ENCODE assay signal across 8 mouse cellular contexts in the genomic region with DNA sequence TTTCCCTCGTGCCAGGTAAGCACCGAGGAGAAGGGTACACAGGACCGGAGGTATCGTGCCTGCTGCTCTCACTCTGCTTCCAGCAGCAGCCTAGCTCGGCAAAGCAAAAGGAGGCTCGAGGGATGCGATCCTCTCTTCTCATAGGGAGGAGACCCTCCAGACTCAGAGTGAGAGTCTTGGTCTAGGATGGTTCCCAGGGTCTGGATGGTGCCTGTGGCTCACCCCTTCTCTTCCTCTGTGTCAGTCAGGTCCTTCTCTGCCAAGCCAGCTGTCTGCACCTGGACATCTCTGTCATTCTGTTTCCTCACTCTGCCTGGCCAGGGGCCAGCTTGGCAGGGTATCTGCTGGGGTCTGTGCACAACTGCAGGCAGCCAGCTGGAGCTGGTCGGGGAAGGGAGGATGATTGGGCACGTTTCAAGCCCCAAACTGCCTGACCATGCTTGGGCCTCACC.
DNase-seq lines count a peak whose midpoint lies in the region; ATAC-seq and TF ChIP-seq lines count a peak whose summit lies in the region.

No protein-coding gene starts in this region.

- no peak for TF ChIP-seq POLR2A in thymus, adult 2 months (IDR thresholded peaks at IDR 0.05; ENCODE audit: control insufficient read depth, extremely low read depth, insufficient read depth, low read length, poor library complexity)

- no peaks in the 10 kb centered on the region for H3K27me3 ChIP-seq in forebrain, embryonic 14.5 days (replicated peaks; ENCODE audit: control insufficient read depth, insufficient read depth, low read length)
- H3K27me3 ChIP-seq in thymus, adult 2 months (ENCODE audit: control insufficient read depth, insufficient read depth, low read length), result no peaks in the 10 kb centered on the region

- DNase-seq in left cerebral cortex, postnatal 10 days (ENCODE audit: extremely low spot score in 1 of 2, low spot score in 2 of 2), result peak; percentile 28 to 42
- DNase-seq in left cerebral cortex, adult 8-10 months (ENCODE audit: low spot score in 2 of 2), result no peak
- DNase-seq in forebrain, embryonic 14.5 days (ENCODE audit: low spot score), result peak; percentile 70
- peak; percentile 30 to 56 for DNase-seq in heart, postnatal 36 days
- peak; percentile 17 for DNase-seq in lung, postnatal 25 days (ENCODE audit: low spot score)
- DNase-seq in thymus, adult 2 months, result no peak
- no peak for DNase-seq in layer of hippocampus, adult 2 months (ENCODE audit: low spot score in 2 of 2)
- DNase-seq in adrenal gland, postnatal 10 days, result no peak

- H3K36me3 ChIP-seq in forebrain, embryonic 14.5 days (ENCODE audit: control insufficient read depth, insufficient read depth, low read length), result no peaks in the 10 kb centered on the region
- H3K36me3 ChIP-seq in thymus, adult 2 months (ENCODE audit: control insufficient read depth, insufficient read depth, low read length), result no peaks in the 10 kb centered on the region

- no peak overlapping the region for H3K4me3 ChIP-seq in forebrain, embryonic 14.5 days (ENCODE audit: low read depth, low read length)
- no peak overlapping the region for H3K4me3 ChIP-seq in thymus, adult 2 months (ENCODE audit: control insufficient read depth, insufficient read depth, low read length)
- no peak overlapping the region for H3K4me3 ChIP-seq in layer of hippocampus, adult 2 months

- 56% methylated on average over 9 of the region's 9 CpGs for WGBS in forebrain, embryonic 14.5 days
- 31% methylated on average over 9 of the region's 9 CpGs for WGBS in thymus, adult 2 months

- ATAC-seq in forebrain, embryonic 14.5 days, result peak; percentile 69

- intact Hi-C loops in left cerebral cortex, postnatal 10 days (cut with DNase I), result no loop called here
- intact Hi-C loops in heart, postnatal 36 days (cut with DNase I), result no loop called here

- H3K4me1 ChIP-seq in forebrain, embryonic 14.5 days (ENCODE audit: control insufficient read depth, insufficient read depth, low read length), result peaks cover 35% of the 10 kb centered on the region
- peaks cover 16% of the 10 kb centered on the region for H3K4me1 ChIP-seq in thymus, adult 2 months (replicated peaks; ENCODE audit: control insufficient read depth, insufficient read depth, low read length)

- no peaks in the 10 kb centered on the region for H3K9me3 ChIP-seq in forebrain, embryonic 14.5 days (replicated peaks; ENCODE audit: control insufficient read depth, low read length)

- no peak for TF ChIP-seq CTCF in thymus, adult 2 months (IDR thresholded peaks at IDR 0.05; ENCODE audit: borderline replicate concordance, control insufficient read depth, extremely low read depth, insufficient read depth, low read length, poor library complexity)
- TF ChIP-seq CTCF in layer of hippocampus, adult 2 months (conservative IDR thresholded peaks at IDR 0.05), result no peak

- H3K27ac ChIP-seq in forebrain, embryonic 14.5 days (ENCODE audit: low read depth, low read length), result peak overlapping the region; percentile 65
- no peak overlapping the region for H3K27ac ChIP-seq in thymus, adult 2 months (ENCODE audit: control insufficient read depth, insufficient read depth, low read length)
- H3K27ac ChIP-seq in layer of hippocampus, adult 2 months, result no peak overlapping the region

- no peak overlapping the region for H3K9ac ChIP-seq in forebrain, embryonic 14.5 days (ENCODE audit: low read length)

- H3K4me2 ChIP-seq in forebrain, embryonic 14.5 days (ENCODE audit: low read length), result no peak overlapping the region

Comparison
In these comparisons a context has a peak if more than half of its experiments do, and no peak if none do; other contexts are left out.
1. DNase-seq: peak in left cerebral cortex, postnatal 10 days (2 of 2), forebrain, embryonic 14.5 days (single experiment), heart, postnatal 36 days (2 of 2) and lung, postnatal 25 days (single experiment); none in left cerebral cortex, adult 8-10 months (0 of 2), thymus, adult 2 months (single experiment), layer of hippocampus, adult 2 months (0 of 2) and adrenal gland, postnatal 10 days (single experiment).